Mouse (Mus musculus): ENCODE results near the gene Helb. TPM values are rescaled to one million over a fixed set of nuclear protein-coding genes. Genes with fewer than 3 reads are reported as not detected.

Helb gene
- total RNA-seq, 2 experiments from 2014 or later, result 29.6 to 31.7 TPM

GRCm38 (mm10) chr10:120095716-120096115 is 17.1 kb downstream of the Helb start:
- ATAC-seq (replicated peaks; ENCODE audit: low FRiP score, poor library complexity, severe bottlenecking), result no peak

- ATAC-seq (replicated peaks; ENCODE audit: low FRiP score, poor library complexity, severe bottlenecking), result no peak
Observed at GRCm38 (mm10) chr10:120095136-120095535, 17.7 kb downstream of the Helb start.

GRCm38 (mm10) chr10:120092548-120092947 is 20.2 kb downstream of the Helb start:
- ATAC-seq (replicated peaks; ENCODE audit: low FRiP score, poor library complexity, severe bottlenecking), result no peak

GRCm38 (mm10) chr10:120077850-120078249 is 34.9 kb downstream of the Helb start:
- ATAC-seq (replicated peaks; ENCODE audit: low FRiP score, poor library complexity, severe bottlenecking), result no peak

GRCm38 (mm10) chr10:120066319-120066718 is 46.5 kb downstream of the Helb start:
- ATAC-seq (replicated peaks; ENCODE audit: low FRiP score, poor library complexity, severe bottlenecking), result no peak

- 0 out of 2 replicates have a peak, but pooled peaks have one; percentile 55 for ATAC-seq (replicated peaks; ENCODE audit: low FRiP score, poor library complexity, severe bottlenecking)
Observed at GRCm38 (mm10) chr10:120064424-120064823, 48.4 kb downstream of the Helb start.

- no peak for ATAC-seq (replicated peaks; ENCODE audit: low FRiP score, poor library complexity, severe bottlenecking)
Observed at GRCm38 (mm10) chr10:120061238-120062130, 51.3 kb downstream of the Helb start.

GRCm38 (mm10) chr10:120060579-120061237 is 52.1 kb downstream of the Helb start:
- ATAC-seq (replicated peaks; ENCODE audit: low FRiP score, poor library complexity, severe bottlenecking), result no peak

GRCm38 (mm10) chr10:120044714-120045234 is 68.0 kb downstream of the Helb start:
- ATAC-seq (replicated peaks; ENCODE audit: low FRiP score, poor library complexity, severe bottlenecking), result no peak

GRCm38 (mm10) chr10:120044237-120044636 is 68.5 kb downstream of the Helb start:
- ATAC-seq (replicated peaks; ENCODE audit: low FRiP score, poor library complexity, severe bottlenecking), result no peak

GRCm38 (mm10) chr10:120038194-120038593 is 74.6 kb downstream of the Helb start:
- no peak for ATAC-seq (replicated peaks; ENCODE audit: low FRiP score, poor library complexity, severe bottlenecking)

GRCm38 (mm10) chr10:120035824-120036223 is 77.0 kb downstream of the Helb start:
- no peak for ATAC-seq (replicated peaks; ENCODE audit: low FRiP score, poor library complexity, severe bottlenecking)

- ATAC-seq (replicated peaks; ENCODE audit: low FRiP score, poor library complexity, severe bottlenecking), result no peak
Observed at GRCm38 (mm10) chr10:120035211-120035733, 77.5 kb downstream of the Helb start.

GRCm38 (mm10) chr10:120033866-120034265 is 78.9 kb downstream of the Helb start:
- no peak for ATAC-seq (replicated peaks; ENCODE audit: low FRiP score, poor library complexity, severe bottlenecking)

Other genes starting within 250 kb of the Helb start
- 53.4 and 61.2 TPM in 2 replicates for gene Tmbim4, start 88.6 kb upstream of the Helb start, total RNA-seq (2015; ENCODE audit: low replicate concordance)
- 48.5 and 53.2 TPM in 2 replicates for gene Tmbim4, start 88.6 kb upstream of the Helb start, total RNA-seq (2017; ENCODE audit: low replicate concordance)
- gene Irak3, start 89.1 kb upstream of the Helb start, total RNA-seq (2015; ENCODE audit: low replicate concordance), result 17.3 and 37.1 TPM in 2 replicates
- gene Irak3, start 89.1 kb upstream of the Helb start, total RNA-seq (2017; ENCODE audit: low replicate concordance), result 5.7 and 9.2 TPM in 2 replicates
- 14.8 and 17.6 TPM in 2 replicates for gene Llph, start 114.1 kb upstream of the Helb start, total RNA-seq (2015; ENCODE audit: low replicate concordance)
- gene Llph, start 114.1 kb upstream of the Helb start, total RNA-seq (2017; ENCODE audit: low replicate concordance), result 15.8 and 27.3 TPM in 2 replicates